Mouse (Mus musculus) heart, embryonic 11.5 days (tissue): ENCODE results near the gene Glis2. TPM values are rescaled to one million over a fixed set of nuclear protein-coding genes. Genes with fewer than 3 reads are reported as not detected.
"Not testable (repeated sequence)": the region's sequence is repeated elsewhere in the genome, so short reads cannot be mapped to it uniquely, and the experiment has no call there.

Experiments used
- ATAC-seq: fragments of 200-750 bp; cut with Nextera tagmentation; replicated peaks from 2 replicates; pipeline ENCODE4 v1.8.0; 2017; ENCODE audit warnings: moderate library complexity; ENCODE audit not compliant: insufficient number of reproducible peaks, low FRiP score, low TSS enrichment
- H3K27ac ChIP-seq: fragments of 300-500 bp; sonication (generic); 2 replicates; pipeline ENCODE4 v1.5.1; 2014; ENCODE audit warnings: mild to moderate bottlenecking, low read depth, low read length
- H3K27me3 ChIP-seq: fragments of 300-500 bp; sonication (generic); 2 replicates; pipeline ENCODE4 v1.6.1; 2014; ENCODE audit warnings: mild to moderate bottlenecking, low read length, mixed read lengths; ENCODE audit not compliant: control insufficient read depth, insufficient read depth
- H3K36me3 ChIP-seq: fragments of 300-500 bp; sonication (generic); 2 replicates; pipeline ENCODE4 v1.6.1; 2014; ENCODE audit warnings: mild to moderate bottlenecking, low read length, moderate library complexity, mixed read lengths; ENCODE audit not compliant: control insufficient read depth, insufficient read depth
- H3K4me1 ChIP-seq: fragments of 300-500 bp; sonication (generic); 2 replicates; pipeline ENCODE4 v1.6.1; 2014; ENCODE audit warnings: low read length; ENCODE audit not compliant: control insufficient read depth, insufficient read depth
- H3K4me2 ChIP-seq: fragments of 300-500 bp; sonication (generic); 2 replicates; pipeline ENCODE4 v1.6.1; 2014; ENCODE audit warnings: mild to moderate bottlenecking, moderate library complexity
- H3K4me3 ChIP-seq: fragments of 300-500 bp; sonication (generic); 2 replicates; pipeline ENCODE4 v1.5.1; 2014; ENCODE audit warnings: low read depth, low read length
- H3K9ac ChIP-seq: fragments of 300-500 bp; sonication (generic); 2 replicates; pipeline ENCODE4 v1.6.1; 2014; ENCODE audit warnings: mild to moderate bottlenecking, low read depth, low read length, moderate library complexity
- H3K9me3 ChIP-seq: fragments of 300-500 bp; sonication (generic); replicated peaks from 2 replicates; pipeline ENCODE4 v1.6.1; 2016; ENCODE audit warnings: low read length; ENCODE audit not compliant: control insufficient read depth
- WGBS: fragments of 180-500 bp; shearing (Covaris S2); extraction: QIAGEN DNeasy Blood & Tissue Kit; methylation state at CpG from one replicate; pipeline ENCODE4 v1.1.7; 2014; ENCODE audit not compliant: insufficient replicate concordance; 5-methylcytosine and 5-hydroxymethylcytosine counted together
- polyA plus RNA-seq: library from polyadenylated mRNA; unstranded; fragments of >200 nt; fragmentation: Nextera tagmentation; extraction: Ambion mirVana; gene quantifications from 2 replicates; pipeline ENCODE4 v1.2.1, GENCODE M21; 2014

The Glis2 gene
- polyA plus RNA-seq, 1 experiment from 2014 or later, result 23.3 TPM

GRCm38 (mm10) chr16:4570737-4571136 is 23.8 kb upstream of the Glis2 start:
- H3K27me3 ChIP-seq, result no peaks in the 10 kb centered on the region
- no peaks in the 10 kb centered on the region for H3K36me3 ChIP-seq
- 45% methylated on average over 4 of the region's 4 CpGs for WGBS
- no peak for ATAC-seq
- H3K9ac ChIP-seq, result no peak overlapping the region
- no peak overlapping the region for H3K4me2 ChIP-seq
- H3K9me3 ChIP-seq, result no peaks in the 10 kb centered on the region
- H3K27ac ChIP-seq, result 0 out of 2 replicates have a peak overlapping the region, but pooled peaks have one; percentile 8
- peaks cover 9% of the 10 kb centered on the region for H3K4me1 ChIP-seq
- H3K4me3 ChIP-seq, result no peak overlapping the region

DNA sequence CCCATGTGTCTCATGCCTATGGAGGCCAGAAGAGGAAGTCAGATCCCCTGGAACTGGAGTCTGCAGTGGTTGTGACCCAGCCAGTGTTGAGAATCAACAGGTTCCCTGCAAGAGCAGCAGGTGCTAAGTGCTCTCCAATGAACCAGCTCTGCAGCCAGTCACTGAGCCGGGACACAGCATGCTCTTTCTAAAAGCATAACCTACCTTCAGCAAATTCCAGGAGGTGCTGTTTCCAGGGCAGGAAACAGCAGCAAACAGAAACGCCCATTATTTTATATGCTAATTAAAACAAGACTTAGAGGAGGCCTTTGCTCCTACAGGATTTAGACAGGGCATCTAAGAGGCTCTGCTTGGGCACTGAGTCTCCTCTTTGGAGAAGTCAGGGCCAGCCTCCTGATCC is 18.5 kb upstream of the Glis2 start:
- 52% methylated on average over 2 of the region's 2 CpGs for WGBS
- Histone ChIP-seq H3K4me2 (no peak overlapping the region), H3K9me3 (no peaks in the 10 kb centered on the region), H3K27ac (no peak overlapping the region), H3K9ac (no peak overlapping the region), H3K27me3 (no peaks in the 10 kb centered on the region), H3K36me3 (no peaks in the 10 kb centered on the region), H3K4me1 (peaks cover 7% of the 10 kb centered on the region), H3K4me3 (no peak overlapping the region)
- ATAC-seq, result no peak

DNA sequence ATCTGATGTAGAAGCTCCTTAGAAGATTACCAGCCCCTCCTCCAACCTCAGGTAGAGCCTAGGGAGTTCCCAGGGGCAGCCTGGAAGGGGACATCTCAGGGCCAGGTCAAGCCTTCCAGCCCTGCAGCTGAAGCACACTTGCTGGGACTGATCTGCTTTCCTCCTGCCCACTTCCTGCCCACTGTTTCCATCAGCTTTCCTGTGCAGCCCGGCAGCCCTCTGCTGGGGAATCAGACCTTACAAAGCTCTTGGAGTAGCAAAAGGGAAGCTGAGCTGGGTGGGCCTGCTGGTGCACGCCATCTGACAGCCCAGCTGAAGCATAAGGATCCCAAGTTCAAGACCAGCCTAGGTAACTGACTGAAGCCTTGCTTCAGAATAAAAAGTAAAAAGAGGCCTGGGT is 17.6 kb upstream of the Glis2 start:
- Histone ChIP-seq H3K4me1 (peaks cover 5% of the 10 kb centered on the region; the same call in 1 of the 2 replicates), H3K4me3 (no peak overlapping the region), H3K9ac (no peak overlapping the region), H3K9me3 (no peaks in the 10 kb centered on the region), H3K36me3 (no peaks in the 10 kb centered on the region), H3K27me3 (no peaks in the 10 kb centered on the region), H3K27ac (no peak overlapping the region), H3K4me2 (no peak overlapping the region)
- ATAC-seq, result no peak
- WGBS, result 35% methylated on average over 2 of the region's 2 CpGs

DNA sequence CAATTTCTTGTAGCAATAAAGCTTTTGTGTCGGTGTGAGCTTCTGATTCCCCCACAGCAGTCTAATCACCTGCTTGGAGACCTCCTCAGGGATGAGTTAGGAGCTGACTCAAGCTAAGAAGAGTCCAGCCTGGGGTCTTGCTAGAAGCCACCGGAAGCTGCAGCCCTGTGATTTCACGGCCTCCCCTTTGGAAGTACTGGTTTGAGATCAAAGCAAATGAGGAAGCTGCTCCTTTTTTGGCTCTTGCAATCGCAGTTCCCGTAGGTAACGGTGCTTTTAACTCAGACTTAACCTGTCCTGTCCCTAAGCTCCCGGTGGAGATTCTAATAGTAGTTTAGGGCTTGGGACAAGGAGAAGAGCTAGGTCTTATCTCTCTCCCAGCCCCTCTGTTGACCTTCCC is 15.9 kb upstream of the Glis2 start:
- ATAC-seq, result no peak
- no peaks in the 10 kb centered on the region for H3K9me3 ChIP-seq
- 57% methylated on average over 7 of the region's 7 CpGs for WGBS
- no peak overlapping the region for H3K4me2 ChIP-seq
- no peak overlapping the region for H3K27ac ChIP-seq
- H3K27me3 ChIP-seq, result no peaks in the 10 kb centered on the region
- peaks cover 5% of the 10 kb centered on the region; the same call in 1 of the 2 replicates for H3K4me1 ChIP-seq
- H3K9ac ChIP-seq, result no peak overlapping the region
- H3K36me3 ChIP-seq, result no peaks in the 10 kb centered on the region
- no peak overlapping the region for H3K4me3 ChIP-seq

GRCm38 (mm10) chr16:4581179-4581578 is 13.3 kb upstream of the Glis2 start:
- not testable (repeated sequence) for H3K36me3 ChIP-seq, H3K4me3 ChIP-seq, H3K4me2 ChIP-seq, H3K27me3 ChIP-seq, H3K9ac ChIP-seq, ATAC-seq, H3K9me3 ChIP-seq, H3K27ac ChIP-seq
- H3K4me1 ChIP-seq, result peaks cover 11% of the 10 kb centered on the region; the same call in 1 of the 2 replicates
- 73% methylated on average over 4 of the region's 4 CpGs for WGBS

GRCm38 (mm10) chr16:4583807-4584206 is 10.7 kb upstream of the Glis2 start:
- Histone ChIP-seq H3K27ac (no peak overlapping the region), H3K4me2 (no peak overlapping the region), H3K36me3 (no peaks in the 10 kb centered on the region), H3K9me3 (no peaks in the 10 kb centered on the region), H3K4me1 (peaks cover 23% of the 10 kb centered on the region), H3K27me3 (no peaks in the 10 kb centered on the region), H3K9ac (no peak overlapping the region), H3K4me3 (no peak overlapping the region)
- ATAC-seq, result no peak
- WGBS, result 73% methylated on average over 3 of the region's 3 CpGs

- ATAC-seq, result no peak
- H3K9me3 ChIP-seq, result no peaks in the 10 kb centered on the region
- 78% methylated on average over 5 of the region's 5 CpGs for WGBS
Observed at GRCm38 (mm10) chr16:4584438-4584837, 10.1 kb upstream of the Glis2 start.

GRCm38 (mm10) chr16:4585642-4586530 is 8.6 kb upstream of the Glis2 start:
- Histone ChIP-seq H3K9me3 (no peaks in the 10 kb centered on the region), H3K36me3 (peaks cover 5% of the 10 kb centered on the region), H3K9ac (peak overlapping the region; percentile 72), H3K4me2 (peak overlapping the region; percentile 66), H3K27me3 (no peaks in the 10 kb centered on the region), H3K27ac (peak overlapping the region; percentile 95), H3K4me1 (peaks cover 20% of the 10 kb centered on the region), H3K4me3 (peak overlapping the region; percentile 43)
- peak; percentile 13; the same call in 1 of the 2 replicates for ATAC-seq
- WGBS, result 8% methylated on average over 14 of the region's 14 CpGs

More at GRCm38 (mm10) chr16:4584438-4584837, 10.1 kb upstream of the Glis2 start:
- Histone ChIP-seq H3K9ac (no peak overlapping the region), H3K27me3 (no peaks in the 10 kb centered on the region), H3K4me1 (peaks cover 20% of the 10 kb centered on the region), H3K27ac (no peak overlapping the region), H3K4me3 (no peak overlapping the region), H3K4me2 (no peak overlapping the region), H3K36me3 (no peaks in the 10 kb centered on the region)
